Mouse (Mus musculus) midbrain, embryonic 14.5 days (tissue): ENCODE measurements at regions not wholly inside any gene's neighbourhood (a gene's known extent, or its start where the extent isn't known, plus 50 kb on each side); places are given as distances from the start of the nearest gene placed in this dataset.

ENCODE experiments used
- ATAC-seq: fragments of 200-750 bp; cut with Nextera tagmentation; 2 replicates; pipeline ENCODE4 v1.8.0; 2017; ENCODE audit warnings: moderate number of reproducible peaks, moderate library complexity; ENCODE audit not compliant: low FRiP score, low TSS enrichment
- DNase-seq: peaks from one replicate; pipeline ENCODE4 v3.0.0-alpha.2; 2015
- H3K27ac ChIP-seq: fragments of 300-500 bp; sonication (generic); replicated peaks from 2 replicates; pipeline ENCODE4 v1.5.1; 2014; ENCODE audit warnings: mild to moderate bottlenecking, low read depth, low read length, moderate library complexity
- H3K27me3 ChIP-seq: fragments of 300-500 bp; sonication (generic); 2 replicates; pipeline ENCODE4 v1.6.1; 2014; ENCODE audit warnings: low read length, control low read depth, mixed read lengths; ENCODE audit not compliant: control insufficient read depth, insufficient read depth
- H3K36me3 ChIP-seq: fragments of 300-500 bp; sonication (generic); 2 replicates; pipeline ENCODE4 v1.6.1; 2014; ENCODE audit warnings: low read length, control low read depth; ENCODE audit not compliant: control insufficient read depth, insufficient read depth
- H3K4me1 ChIP-seq: fragments of 300-500 bp; sonication (generic); 2 replicates; pipeline ENCODE4 v1.6.1; 2014; ENCODE audit warnings: mild to moderate bottlenecking, antibody characterized with exemption, low read length, control low read depth; ENCODE audit not compliant: control insufficient read depth, insufficient read depth
- H3K4me2 ChIP-seq: fragments of 300-500 bp; sonication (generic); 2 replicates; pipeline ENCODE4 v1.6.1; 2014; ENCODE audit warnings: mild to moderate bottlenecking, low read length, moderate library complexity
- H3K4me3 ChIP-seq: fragments of 300-500 bp; sonication (generic); replicated peaks from 2 replicates; pipeline ENCODE4 v1.5.1; 2014; ENCODE audit warnings: low read depth, low read length
- H3K9ac ChIP-seq: fragments of 300-500 bp; sonication (generic); replicated peaks from 2 replicates; pipeline ENCODE4 v1.6.1; 2014; ENCODE audit warnings: mild to moderate bottlenecking, low read length, moderate library complexity
- H3K9me3 ChIP-seq: fragments of 300-500 bp; sonication (generic); 2 replicates; pipeline ENCODE4 v1.6.1; 2016; ENCODE audit warnings: low read length, control low read depth, mixed read lengths; ENCODE audit not compliant: control insufficient read depth
- WGBS: fragments of 180-500 bp; shearing (Covaris S2); extraction: QIAGEN DNeasy Blood & Tissue Kit; methylation state at CpG from one replicate; pipeline ENCODE4 v1.1.7; 2014; 5-methylcytosine and 5-hydroxymethylcytosine counted together

DNA sequence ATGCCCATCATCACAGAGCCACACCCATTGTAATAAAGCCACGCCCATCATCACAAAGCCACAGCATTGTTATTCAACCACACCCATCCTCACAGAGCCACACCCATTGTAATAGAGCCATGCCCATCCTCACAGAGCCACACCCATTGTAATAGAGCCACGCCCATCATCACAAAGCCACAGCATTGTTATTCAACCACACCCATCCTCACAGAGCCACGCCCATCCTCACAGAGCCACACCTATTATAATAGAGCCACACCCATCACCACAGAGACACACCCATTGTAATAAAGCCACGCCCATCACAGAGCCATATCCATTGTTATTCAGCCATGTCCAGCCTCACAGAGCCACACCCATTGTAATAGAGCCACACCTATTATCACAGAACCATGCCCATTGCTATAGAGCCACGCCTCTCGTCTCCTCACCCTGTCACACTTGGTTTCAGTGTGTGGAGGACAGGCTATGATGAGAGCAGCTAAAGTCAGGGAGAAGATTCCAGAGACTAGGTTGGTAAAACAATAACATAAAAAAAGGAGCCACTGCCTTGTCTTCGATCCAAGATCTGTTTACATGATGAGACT lies 85.6 kb downstream of the Gxylt1 start:
- Histone ChIP-seq H3K36me3 (no peaks in the 10 kb centered on the region), H3K9ac (no peak overlapping the region), H3K9me3 (0 out of 2 replicates have a peak, but pooled peaks cover 3% of the 10 kb centered on the region), H3K4me2 (no peak overlapping the region), H3K27ac (no peak overlapping the region), H3K4me3 (no peak overlapping the region), H3K27me3 (no peaks in the 10 kb centered on the region), H3K4me1 (peaks cover 4% of the 10 kb centered on the region; the same call in 1 of the 2 replicates)
- 93% methylated on average over 7 of the region's 7 CpGs for WGBS
- ATAC-seq (no peak), DNase-seq (no peak)

DNA sequence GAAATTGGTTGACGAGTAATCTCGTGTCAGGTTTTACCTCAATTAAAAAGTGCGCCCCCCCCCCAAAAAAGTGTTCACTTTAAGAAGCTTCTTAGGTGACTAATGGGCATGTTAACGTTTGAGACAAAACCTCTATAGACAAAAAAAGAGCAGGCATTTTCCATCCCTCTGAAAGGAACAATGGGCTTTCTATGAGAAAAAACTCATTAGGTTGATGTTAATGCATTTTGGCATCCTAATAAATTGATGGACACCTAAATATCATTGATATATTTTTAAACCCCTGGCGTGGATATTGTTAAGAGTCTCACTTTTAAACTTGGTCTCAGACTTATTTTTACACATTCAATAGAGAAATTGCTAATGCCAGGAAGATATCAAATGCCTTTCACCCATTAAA lies 98.8 kb downstream of the Gxylt1 start:
- H3K4me2 ChIP-seq: no peak overlapping the region
- H3K9ac ChIP-seq: no peak overlapping the region
- no peaks in the 10 kb centered on the region for H3K9me3 ChIP-seq
- DNase-seq (no peak), ATAC-seq (no peak)
- H3K36me3 ChIP-seq: no peaks in the 10 kb centered on the region
- 77% methylated on average over 5 of the region's 5 CpGs for WGBS
- no peak overlapping the region for H3K4me3 ChIP-seq
- H3K4me1 ChIP-seq: no peaks in the 10 kb centered on the region
- no peaks in the 10 kb centered on the region for H3K27me3 ChIP-seq
- H3K27ac ChIP-seq: no peak overlapping the region

- Histone ChIP-seq H3K4me2 (no peak overlapping the region), H3K27me3 (no peaks in the 10 kb centered on the region), H3K36me3 (no peaks in the 10 kb centered on the region), H3K4me1 (no peaks in the 10 kb centered on the region), H3K9ac (no peak overlapping the region), H3K4me3 (no peak overlapping the region), H3K9me3 (no peaks in the 10 kb centered on the region), H3K27ac (no peak overlapping the region)
- ATAC-seq: no peak
- WGBS: 73% methylated on average over 3 of the region's 3 CpGs
- no peak for DNase-seq
These were observed 106.2 kb downstream of the Gxylt1 start for GRCm38 (mm10) chr15:93168784-93169183.

- Histone ChIP-seq H3K4me1 (peaks cover under 1% of the 10 kb centered on the region; the same call in 1 of the 2 replicates), H3K27me3 (no peaks in the 10 kb centered on the region), H3K9ac (no peak overlapping the region), H3K36me3 (no peaks in the 10 kb centered on the region), H3K4me3 (no peak overlapping the region), H3K27ac (no peak overlapping the region), H3K4me2 (no peak overlapping the region), H3K9me3 (no peaks in the 10 kb centered on the region)
- DNase-seq (no peak), ATAC-seq (no peak)
- 74% methylated on average over 9 of the region's 9 CpGs for WGBS
These were observed 107.5 kb downstream of the Gxylt1 start for GRCm38 (mm10) chr15:93167451-93167850.

DNA sequence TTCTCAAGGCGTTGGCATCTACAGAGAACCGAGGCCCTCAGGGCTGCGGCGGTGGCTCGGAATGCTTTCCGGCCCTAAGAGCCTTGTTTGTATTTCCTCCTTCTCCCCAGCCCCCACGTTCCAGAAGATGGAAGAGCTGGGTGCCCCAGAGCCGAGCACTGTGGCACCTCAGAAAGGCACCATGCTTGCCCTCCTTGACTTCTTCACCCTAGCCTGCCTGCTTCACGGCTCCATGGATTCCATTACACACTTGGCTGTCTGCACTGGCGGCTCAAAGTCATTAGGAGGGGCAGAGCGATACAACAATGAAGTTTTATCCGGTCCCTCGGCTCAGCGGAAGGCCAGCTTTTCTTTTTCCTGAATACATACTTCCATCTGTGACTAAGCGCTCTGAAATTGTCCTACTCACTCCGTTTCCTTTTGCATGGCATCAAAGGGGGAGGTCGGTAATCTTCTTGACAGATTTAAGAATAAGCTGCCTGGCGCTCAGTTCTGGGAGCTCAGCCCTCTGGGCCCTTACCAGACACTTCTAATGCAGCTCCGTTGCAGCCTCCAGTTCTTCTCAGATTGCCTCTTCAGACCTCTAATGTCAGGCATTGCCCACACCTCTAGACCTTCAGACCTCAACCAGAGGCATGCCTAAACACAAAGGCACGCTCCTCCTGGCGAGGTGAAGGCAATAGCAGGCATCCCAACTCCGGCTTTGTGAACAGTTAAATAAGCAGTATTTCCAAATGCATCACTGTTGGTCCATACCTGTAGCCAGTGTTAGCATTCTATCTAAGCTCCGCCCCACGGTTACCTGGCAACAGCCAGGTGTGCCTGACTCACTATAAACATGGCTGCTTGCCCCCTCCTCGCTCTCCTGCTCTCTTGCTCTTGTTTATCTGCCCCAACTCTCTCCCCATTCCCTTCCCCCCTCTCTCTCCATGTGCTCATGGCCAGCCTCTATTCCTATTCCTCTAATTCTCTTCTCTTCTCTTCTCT lies 112.8 kb downstream of the Gxylt1 start:
- Histone ChIP-seq H3K9ac (no peak overlapping the region), H3K4me2 (peak overlapping the region; percentile 47), H3K36me3 (no peaks in the 10 kb centered on the region), H3K4me1 (peaks cover 15% of the 10 kb centered on the region), H3K4me3 (no peak overlapping the region), H3K9me3 (no peaks in the 10 kb centered on the region), H3K27ac (peak overlapping the region; percentile 66), H3K27me3 (no peaks in the 10 kb centered on the region)
- DNase-seq (peak; percentile 81), ATAC-seq (peak; percentile 69)
- WGBS: 25% methylated on average over 25 of the region's 25 CpGs

DNA sequence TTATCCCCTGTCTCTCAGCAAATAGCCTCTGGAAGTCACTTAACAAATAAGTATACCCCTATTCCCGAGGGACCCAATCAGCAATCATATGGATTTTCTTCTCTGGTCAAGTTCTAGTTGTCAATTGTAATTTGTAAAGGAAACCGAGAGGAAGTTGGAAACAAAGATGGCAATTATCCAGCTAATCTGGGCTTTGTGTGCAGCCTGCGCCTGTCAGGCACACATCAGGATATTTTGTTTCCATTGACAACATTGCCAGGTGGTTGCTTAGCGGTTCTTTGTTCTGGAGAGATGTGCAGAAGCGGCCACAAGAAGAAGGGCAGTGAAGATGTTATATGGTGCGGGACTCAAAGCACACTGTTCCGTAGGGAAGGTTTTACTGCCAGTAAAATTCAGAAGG lies 113.7 kb downstream of the Gxylt1 start:
- no peaks in the 10 kb centered on the region for H3K27me3 ChIP-seq
- no peaks in the 10 kb centered on the region for H3K9me3 ChIP-seq
- peak overlapping the region; percentile 47 for H3K4me2 ChIP-seq
- 22% methylated on average over 7 of the region's 7 CpGs for WGBS
- no peak overlapping the region for H3K9ac ChIP-seq
- ATAC-seq (no peak; the same call in 1 of the 2 replicates), DNase-seq (peak; percentile 79)
- peaks cover 15% of the 10 kb centered on the region for H3K4me1 ChIP-seq
- peak overlapping the region; percentile 66; the same call in 1 of the 2 replicates for H3K27ac ChIP-seq
- H3K4me3 ChIP-seq: no peak overlapping the region
- H3K36me3 ChIP-seq: no peaks in the 10 kb centered on the region

DNA sequence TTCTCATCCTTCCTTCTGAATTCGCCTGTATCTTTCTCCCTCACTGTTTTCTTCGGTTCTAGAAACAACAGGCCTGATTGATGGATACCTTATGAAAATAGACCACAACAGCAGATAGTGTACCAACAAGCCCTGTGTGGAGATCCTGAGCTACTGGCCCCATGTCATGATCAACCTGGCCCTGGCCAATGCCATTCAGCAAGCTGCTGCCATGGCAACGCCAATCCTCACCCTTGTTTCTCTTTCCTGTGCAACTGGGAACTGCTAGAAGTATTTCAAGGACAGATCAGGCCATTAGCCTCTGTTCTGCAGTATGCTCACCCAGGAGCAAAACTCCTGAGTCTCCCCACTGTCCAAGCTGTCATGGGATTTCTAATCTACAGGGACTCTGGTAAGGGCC lies 119.2 kb downstream of the Gxylt1 start:
- ATAC-seq (no peak), DNase-seq (peak; percentile 42)
- Histone ChIP-seq H3K9me3 (no peaks in the 10 kb centered on the region), H3K27me3 (no peaks in the 10 kb centered on the region), H3K27ac (no peak overlapping the region), H3K9ac (no peak overlapping the region), H3K4me3 (no peak overlapping the region), H3K4me2 (no peak overlapping the region), H3K4me1 (0 out of 2 replicates have a peak, but pooled peaks cover 3% of the 10 kb centered on the region), H3K36me3 (no peaks in the 10 kb centered on the region)
- 81% methylated on average over 3 of the region's 3 CpGs for WGBS

GRCm38 (mm10) chr15:93154022-93154421 lies 121.0 kb downstream of the Gxylt1 start:
- Histone ChIP-seq H3K36me3 (no peaks in the 10 kb centered on the region), H3K27me3 (no peaks in the 10 kb centered on the region), H3K4me1 (0 out of 2 replicates have a peak, but pooled peaks cover 3% of the 10 kb centered on the region), H3K9ac (no peak overlapping the region), H3K9me3 (no peaks in the 10 kb centered on the region), H3K4me3 (no peak overlapping the region), H3K4me2 (no peak overlapping the region), H3K27ac (no peak overlapping the region)
- DNase-seq: peak; percentile 59
- 64% methylated on average over 4 of the region's 4 CpGs for WGBS
- ATAC-seq: no peak
